Mouse (Mus musculus) kidney, embryonic 16.5 days (tissue): Measurements from ENCODE around the gene Plb1. TPM values are rescaled to one million over a fixed set of nuclear protein-coding genes. Genes with fewer than 3 reads are reported as not detected.

Source experiments
- ATAC-seq: fragments of 200-750 bp; cut with Nextera tagmentation; 2 replicates; pipeline ENCODE4 v1.8.0; 2017; ENCODE audit warnings: moderate TSS enrichment; ENCODE audit not compliant: low FRiP score, low TSS enrichment
- H3K27ac ChIP-seq: fragments of 300-500 bp; sonication (generic); 2 replicates; pipeline ENCODE4 v1.5.1; 2014; ENCODE audit warnings: low read length
- H3K27me3 ChIP-seq: fragments of 300-500 bp; sonication (generic); 2 replicates; pipeline ENCODE4 v1.6.1; 2014; ENCODE audit warnings: low read length, control low read depth, mixed read lengths; ENCODE audit not compliant: insufficient read depth
- H3K36me3 ChIP-seq: fragments of 300-500 bp; sonication (generic); 2 replicates; pipeline ENCODE4 v1.6.1; 2014; ENCODE audit warnings: low read length, control low read depth, mixed read lengths; ENCODE audit not compliant: insufficient read depth
- H3K4me1 ChIP-seq: fragments of 300-500 bp; sonication (generic); 2 replicates; pipeline ENCODE4 v1.6.1; 2014; ENCODE audit warnings: low read length, control low read depth, mixed read lengths; ENCODE audit not compliant: insufficient read depth
- H3K4me2 ChIP-seq: fragments of 300-500 bp; sonication (generic); replicated peaks from 2 replicates; pipeline ENCODE4 v1.6.1; 2014; ENCODE audit warnings: low read depth, low read length
- H3K4me3 ChIP-seq: fragments of 300-500 bp; sonication (generic); 2 replicates; pipeline ENCODE4 v1.5.1; 2014; ENCODE audit warnings: mild to moderate bottlenecking, low read length
- H3K9ac ChIP-seq: fragments of 300-500 bp; sonication (generic); replicated peaks from 2 replicates; pipeline ENCODE4 v1.6.1; 2014; ENCODE audit warnings: low read length
- H3K9me3 ChIP-seq: fragments of 300-500 bp; sonication (generic); 2 replicates; pipeline ENCODE4 v1.6.1; 2016; ENCODE audit warnings: low read length, control low read depth
- WGBS: fragments of 180-500 bp; shearing (Covaris S2); extraction: QIAGEN DNeasy Blood & Tissue Kit; methylation state at CpG from one replicate; pipeline ENCODE4 v1.1.7; 2014; 5-methylcytosine and 5-hydroxymethylcytosine counted together
- polyA plus RNA-seq: library from polyadenylated mRNA; unstranded; fragments of >200 nt; fragmentation: Nextera tagmentation; extraction: Ambion mirVana; gene quantifications from 2 replicates; pipeline ENCODE4 v1.2.1, GENCODE M21; 2015

Gene Plb1
- polyA plus RNA-seq, 1 experiment from 2014 or later = 0.06 TPM

DNA sequence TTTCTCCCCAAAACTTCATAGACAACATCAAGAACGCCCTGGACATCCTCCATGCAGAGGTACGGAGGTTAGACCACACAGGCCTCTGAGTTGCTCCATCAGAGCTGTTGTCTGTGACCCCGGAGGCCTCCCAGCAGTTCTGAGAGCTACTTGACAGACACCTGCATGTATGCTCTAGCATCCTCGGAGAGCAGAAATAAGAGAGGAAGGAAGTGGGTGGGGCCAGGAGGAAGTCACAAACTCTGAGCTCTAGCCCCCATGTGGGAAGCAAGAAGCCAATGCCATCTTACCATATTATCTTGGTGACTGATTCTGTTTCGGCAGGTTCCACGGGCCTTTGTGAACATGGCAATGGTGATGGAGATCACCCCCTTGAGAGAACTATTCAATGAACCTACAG, 81.2 kb downstream of the Plb1 start:
- Histone ChIP-seq H3K9me3 (no peaks in the 10 kb centered on the region), H3K27me3 (no peaks in the 10 kb centered on the region), H3K4me3 (no peak overlapping the region), H3K4me1 (no peaks in the 10 kb centered on the region), H3K27ac (no peak overlapping the region), H3K36me3 (no peaks in the 10 kb centered on the region), H3K4me2 (no peak overlapping the region), H3K9ac (no peak overlapping the region)
- WGBS = 75% methylated on average over 6 of the region's 6 CpGs
- ATAC-seq = no peak

DNA sequence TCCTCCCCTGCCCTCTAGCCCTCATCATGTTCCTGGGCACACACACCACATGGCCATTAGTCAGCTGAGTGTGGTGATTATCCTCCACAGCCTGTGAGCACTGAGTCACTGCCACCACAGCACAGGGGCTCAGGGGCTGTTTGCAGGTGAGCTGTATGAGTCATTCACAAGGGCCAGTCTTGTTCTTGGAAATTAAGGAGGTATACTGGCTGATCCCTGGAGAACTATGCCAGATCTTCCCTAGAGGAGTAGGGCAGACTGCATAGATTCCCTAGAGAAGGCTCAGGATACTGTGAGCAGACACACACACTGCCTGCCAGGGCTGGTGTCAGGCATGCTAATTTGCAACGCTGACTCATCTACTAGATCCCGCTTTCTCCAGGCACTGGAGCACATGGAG, 82.2 kb downstream of the Plb1 start:
- WGBS = 48% methylated on average over 2 of the region's 2 CpGs
- no peak; the same call in 1 of the 2 replicates for ATAC-seq
- H3K27me3 ChIP-seq = no peaks in the 10 kb centered on the region
- no peak overlapping the region for H3K27ac ChIP-seq
- H3K4me1 ChIP-seq = no peaks in the 10 kb centered on the region
- H3K4me2 ChIP-seq = no peak overlapping the region
- H3K9me3 ChIP-seq = no peaks in the 10 kb centered on the region
- H3K9ac ChIP-seq = no peak overlapping the region
- no peaks in the 10 kb centered on the region for H3K36me3 ChIP-seq
- H3K4me3 ChIP-seq = no peak overlapping the region

DNA sequence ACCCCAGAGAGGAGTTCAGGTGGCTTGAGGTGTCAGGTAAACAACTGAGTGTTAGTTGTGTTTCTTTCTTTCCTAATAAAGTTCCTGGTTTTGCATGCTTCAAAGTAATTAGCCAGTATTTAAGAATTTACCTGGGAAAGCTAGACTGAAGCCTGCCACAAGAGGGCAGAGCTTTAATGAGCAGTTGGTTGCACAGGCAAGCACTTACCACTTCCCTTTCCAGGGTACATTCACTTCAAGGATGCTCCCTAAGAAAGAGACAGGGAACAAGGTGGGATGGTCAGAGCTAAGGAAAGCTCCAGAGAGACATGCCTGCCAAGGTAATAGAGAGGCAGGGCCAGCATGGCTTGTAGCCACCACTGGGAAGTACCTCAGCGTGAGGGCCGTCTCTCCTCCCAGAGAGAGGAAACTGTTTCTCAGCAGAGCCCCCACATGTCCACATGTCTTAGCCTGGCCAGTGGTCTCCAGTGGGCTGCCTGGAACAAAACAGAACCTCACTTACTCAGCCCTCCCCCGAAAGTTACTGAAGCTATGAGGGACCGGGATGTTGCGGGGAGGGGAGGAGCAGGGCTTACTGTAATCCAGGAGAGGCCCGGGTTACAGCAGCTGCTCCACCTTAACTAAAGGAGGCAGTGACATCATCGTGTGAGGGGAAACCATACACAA, 89.8 kb downstream of the Plb1 start:
- no peaks in the 10 kb centered on the region for H3K9me3 ChIP-seq
- no peak overlapping the region for H3K4me2 ChIP-seq
- no peak overlapping the region for H3K9ac ChIP-seq
- H3K27ac ChIP-seq = no peak overlapping the region
- WGBS = 34% methylated on average over 7 of the region's 7 CpGs
- ATAC-seq = peak; percentile 61
- no peaks in the 10 kb centered on the region for H3K27me3 ChIP-seq
- H3K4me3 ChIP-seq = no peak overlapping the region
- no peaks in the 10 kb centered on the region for H3K36me3 ChIP-seq
- H3K4me1 ChIP-seq = 0 out of 2 replicates have a peak, but pooled peaks cover 3% of the 10 kb centered on the region

DNA sequence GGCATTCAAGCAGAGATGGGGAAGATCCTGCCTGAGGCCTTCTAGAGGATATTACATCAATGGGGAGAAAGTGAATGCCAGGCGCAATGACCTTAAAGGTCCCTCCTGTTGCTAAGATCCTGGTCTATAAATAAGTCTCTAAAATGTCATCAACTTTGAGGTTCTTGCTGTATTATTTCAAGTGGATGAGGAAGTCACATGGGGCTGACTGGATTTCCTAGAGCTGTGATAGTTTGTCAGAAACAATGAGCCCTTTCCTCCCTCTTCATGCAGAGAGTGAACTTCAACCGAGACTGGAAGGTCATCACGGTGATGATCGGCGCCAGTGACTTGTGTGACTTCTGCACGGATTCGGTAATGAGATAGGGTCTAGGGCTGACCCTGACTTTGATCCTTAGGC, 95.6 kb downstream of the Plb1 start:
- Histone ChIP-seq H3K4me3 (no peak overlapping the region), H3K9ac (no peak overlapping the region), H3K27ac (no peak overlapping the region), H3K9me3 (no peaks in the 10 kb centered on the region), H3K4me1 (no peaks in the 10 kb centered on the region), H3K27me3 (no peaks in the 10 kb centered on the region), H3K36me3 (no peaks in the 10 kb centered on the region), H3K4me2 (no peak overlapping the region)
- WGBS = 65% methylated on average over 7 of the region's 7 CpGs
- no peak; the same call in 1 of the 2 replicates for ATAC-seq

DNA sequence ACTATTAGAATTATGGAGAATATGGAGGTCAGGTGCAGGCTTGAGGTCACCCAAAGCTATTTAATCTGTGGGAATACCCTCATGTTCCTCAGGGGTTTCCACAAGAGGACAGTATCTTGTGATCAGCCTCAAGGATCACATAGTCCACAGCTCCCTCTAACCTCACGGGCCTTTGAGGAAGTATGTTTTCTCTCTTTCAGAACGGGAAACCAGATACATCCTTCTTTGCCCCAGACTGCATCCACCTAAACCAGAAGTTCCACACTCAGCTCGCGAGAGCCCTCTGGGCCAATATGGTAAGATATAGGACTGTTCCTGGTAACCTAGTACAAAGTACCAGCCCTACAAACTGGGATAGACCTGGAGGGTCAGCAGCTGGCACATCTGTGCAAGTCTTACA, 100.1 kb downstream of the Plb1 start:
- no peak for ATAC-seq
- H3K4me1 ChIP-seq = peaks cover 6% of the 10 kb centered on the region; the same call in 1 of the 2 replicates
- H3K4me3 ChIP-seq = no peak overlapping the region
- no peak overlapping the region for H3K27ac ChIP-seq
- H3K4me2 ChIP-seq = no peak overlapping the region
- no peak overlapping the region for H3K9ac ChIP-seq
- WGBS = 79% methylated on average over 4 of the region's 4 CpGs
- H3K27me3 ChIP-seq = no peaks in the 10 kb centered on the region
- no peaks in the 10 kb centered on the region for H3K36me3 ChIP-seq
- H3K9me3 ChIP-seq = no peaks in the 10 kb centered on the region

DNA sequence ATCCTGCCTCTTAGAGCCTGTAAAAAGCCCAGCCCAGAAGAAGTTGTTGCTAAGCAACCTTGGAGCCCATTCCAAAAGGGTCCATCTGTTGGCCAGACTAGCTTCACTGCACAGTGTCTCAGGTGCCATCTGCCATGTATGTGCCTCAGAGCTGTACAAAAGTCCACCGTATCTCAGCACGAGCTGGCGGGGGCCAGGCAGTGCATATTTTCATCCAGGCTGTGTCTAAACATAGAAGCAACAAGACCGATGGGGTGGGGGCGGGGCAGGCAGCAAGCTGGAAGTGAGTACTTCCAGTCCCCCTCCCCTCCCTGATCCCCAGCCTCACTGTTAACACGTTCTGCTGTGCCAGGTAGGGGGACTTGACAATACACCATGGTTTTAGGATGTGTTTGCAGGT, 102.7 kb downstream of the Plb1 start:
- Histone ChIP-seq H3K36me3 (no peaks in the 10 kb centered on the region), H3K9ac (no peak overlapping the region), H3K27me3 (no peaks in the 10 kb centered on the region), H3K4me3 (no peak overlapping the region), H3K4me2 (no peak overlapping the region), H3K27ac (no peak overlapping the region), H3K4me1 (peaks cover 6% of the 10 kb centered on the region; the same call in 1 of the 2 replicates), H3K9me3 (no peaks in the 10 kb centered on the region)
- WGBS = 36% methylated on average over 6 of the region's 6 CpGs
- ATAC-seq = no peak

DNA sequence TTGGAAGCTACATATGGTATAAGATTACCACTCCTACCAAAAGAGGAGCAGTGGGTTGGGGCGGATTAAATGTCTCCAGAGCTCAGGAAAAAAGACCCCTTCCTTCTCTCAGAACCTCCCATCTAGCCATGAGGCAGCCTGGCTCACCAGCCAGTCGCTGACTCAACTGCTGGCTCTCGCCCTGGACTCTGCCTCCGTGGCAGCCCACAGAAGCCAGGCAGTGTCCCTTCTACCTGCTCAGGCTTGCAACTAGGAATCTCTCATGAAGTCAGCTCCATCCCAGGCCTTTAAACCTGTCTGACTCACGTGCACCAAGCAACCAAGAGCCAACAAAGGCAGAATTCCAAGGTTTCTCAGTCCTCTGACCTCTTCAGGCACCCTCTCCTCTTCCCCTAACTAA, 103.6 kb downstream of the Plb1 start:
- Histone ChIP-seq H3K27ac (no peak overlapping the region), H3K4me1 (peaks cover 6% of the 10 kb centered on the region; the same call in 1 of the 2 replicates), H3K9ac (no peak overlapping the region), H3K36me3 (no peaks in the 10 kb centered on the region), H3K4me3 (no peak overlapping the region), H3K9me3 (no peaks in the 10 kb centered on the region), H3K27me3 (no peaks in the 10 kb centered on the region), H3K4me2 (no peak overlapping the region)
- 51% methylated on average over 5 of the region's 5 CpGs for WGBS
- ATAC-seq = no peak

DNA sequence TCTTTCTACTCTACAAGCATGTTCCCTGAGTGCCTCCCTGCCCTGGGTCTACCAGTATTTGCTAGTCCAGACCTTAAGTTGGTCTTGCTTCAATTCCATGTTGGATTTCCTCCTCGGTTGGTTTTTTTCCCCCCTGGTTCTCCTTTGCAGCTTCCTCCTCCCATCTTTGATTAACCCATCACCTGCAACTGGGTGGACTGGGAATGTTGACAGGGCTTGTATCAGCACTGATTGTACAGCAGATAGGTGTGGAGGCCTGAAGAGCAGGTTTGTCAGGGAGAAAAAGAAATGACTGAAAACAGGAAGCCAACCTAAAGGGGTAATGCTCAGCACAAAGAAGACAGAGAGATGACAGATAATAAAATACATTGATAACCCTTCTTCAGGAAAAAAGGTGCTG, 104.8 kb downstream of the Plb1 start:
- no peak overlapping the region for H3K9ac ChIP-seq
- 43% methylated on average over 1 of the region's 1 CpGs for WGBS
- peaks cover 6% of the 10 kb centered on the region; the same call in 1 of the 2 replicates for H3K4me1 ChIP-seq
- no peak overlapping the region for H3K4me3 ChIP-seq
- no peak for ATAC-seq
- no peaks in the 10 kb centered on the region for H3K36me3 ChIP-seq
- H3K27me3 ChIP-seq = no peaks in the 10 kb centered on the region
- H3K27ac ChIP-seq = no peak overlapping the region
- H3K9me3 ChIP-seq = no peaks in the 10 kb centered on the region
- no peak overlapping the region for H3K4me2 ChIP-seq

DNA sequence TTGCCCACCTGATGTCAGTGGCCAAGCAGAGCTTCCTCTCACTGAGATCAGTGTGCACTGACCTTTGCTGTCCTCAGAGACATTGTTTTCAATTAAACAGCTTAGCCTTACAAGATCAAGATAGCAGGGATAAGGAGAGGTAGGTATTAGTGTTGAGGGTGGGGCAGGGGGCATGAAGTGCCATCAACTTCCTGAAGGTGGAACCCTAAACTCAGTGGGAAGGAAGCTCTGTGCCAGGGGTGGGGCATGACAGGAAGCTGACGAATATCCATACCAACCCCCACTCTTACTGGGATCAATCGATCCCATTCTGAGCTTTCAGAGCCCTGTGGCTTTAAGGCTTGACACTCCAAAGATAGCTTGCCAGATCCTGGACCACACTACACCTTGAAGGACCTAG, 105.8 kb downstream of the Plb1 start:
- Histone ChIP-seq H3K9me3 (no peaks in the 10 kb centered on the region), H3K4me1 (peaks cover 6% of the 10 kb centered on the region; the same call in 1 of the 2 replicates), H3K27me3 (no peaks in the 10 kb centered on the region), H3K9ac (no peak overlapping the region), H3K36me3 (no peaks in the 10 kb centered on the region), H3K4me3 (no peak overlapping the region), H3K4me2 (no peak overlapping the region), H3K27ac (no peak overlapping the region)
- 48% methylated on average over 2 of the region's 2 CpGs for WGBS
- no peak for ATAC-seq

DNA sequence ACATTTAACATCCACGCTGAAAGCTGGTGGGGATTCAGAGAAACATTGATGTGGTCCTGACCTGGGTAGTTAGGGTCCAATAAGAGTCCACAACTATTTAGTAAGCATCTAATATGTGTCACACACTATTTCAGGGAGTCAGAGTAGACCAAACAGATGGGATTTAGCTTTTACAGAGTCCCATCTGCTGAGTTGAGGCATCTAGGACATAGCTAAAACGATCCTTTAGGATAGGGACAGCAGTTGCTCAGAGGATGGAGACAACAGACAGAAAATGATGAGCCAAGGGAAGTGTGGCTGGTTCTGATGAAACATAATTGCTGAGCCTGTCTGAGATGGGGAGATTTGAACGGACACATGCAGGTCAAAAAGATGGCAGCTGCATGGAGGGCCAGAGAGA, 106.3 kb downstream of the Plb1 start:
- H3K27ac ChIP-seq = no peak overlapping the region
- H3K27me3 ChIP-seq = no peaks in the 10 kb centered on the region
- WGBS = 71% methylated on average over 3 of the region's 3 CpGs
- no peaks in the 10 kb centered on the region for H3K36me3 ChIP-seq
- ATAC-seq = no peak
- H3K9me3 ChIP-seq = no peaks in the 10 kb centered on the region
- no peak overlapping the region for H3K4me3 ChIP-seq
- peaks cover 6% of the 10 kb centered on the region; the same call in 1 of the 2 replicates for H3K4me1 ChIP-seq
- H3K4me2 ChIP-seq = no peak overlapping the region
- H3K9ac ChIP-seq = no peak overlapping the region
